28 mouse cellular contexts compared by ENCODE assay signal in genomic region chr3:142163896-142164295, GRCm38 (mm10). TPM values are rescaled to one million over a fixed set of nuclear protein-coding genes. Genes with fewer than 3 reads are reported as not detected.
DNase-seq lines count a peak whose midpoint lies in the region; ATAC-seq and TF ChIP-seq lines count a peak whose summit lies in the region.
"Had no signal": no experiment of that assay in that cellular context is flagged by ENCODE, and none has a peak within 500 bp of the region (broad histone marks: within the 10 kb centered on the region; RNA-seq: fewer than 3 reads in every experiment).

No protein-coding gene starts in this region.

- intact Hi-C loops in heart, adult 2 months (cut with DNase I), result no loop called here
- intact Hi-C loops in gastrocnemius, postnatal 14 days (cut with DNase I; ENCODE audit: low total_unique reads), result no loop called here

- TF ChIP-seq EP300 in heart, adult 2 months (IDR thresholded peaks at IDR 0.05; ENCODE audit: insufficient read depth, low read depth, low read length), result no peak
- no peak for TF ChIP-seq EP300 in CH12.LX (IDR thresholded peaks at IDR 0.05; ENCODE audit: low read length)

- no peak for TF ChIP-seq POLR2A in heart, adult 2 months (IDR thresholded peaks at IDR 0.05; ENCODE audit: insufficient read depth, low read depth, low read length)
- no peak for TF ChIP-seq POLR2A in CH12.LX (IDR thresholded peaks at IDR 0.05; ENCODE audit: low read depth, low read length)

- H3K4me3 ChIP-seq in heart, adult 2 months, result no peak overlapping the region
- no peak overlapping the region for H3K4me3 ChIP-seq in CH12.LX (replicated peaks in 1 of 3; ENCODE audit: low read depth in 2 of 3, low read length in 2 of 3, poor library complexity in 1 of 3)
- H3K4me3 ChIP-seq in intestine, embryonic 16.5 days (ENCODE audit: low read length), result no peak overlapping the region
- no peak overlapping the region for H3K4me3 ChIP-seq in stomach, embryonic 15.5 days (replicated peaks)
- H3K4me3 ChIP-seq: embryonic facial prominence, embryonic 12.5 days; embryonic facial prominence, embryonic 15.5 days; gastrocnemius, adult 2 months; heart, embryonic 12.5 days; heart, embryonic 15.5 days; hindbrain, embryonic 10.5 days; hindbrain, embryonic 13.5 days had no signal

- peak; percentile 36 for DNase-seq in heart, adult 11 months
- DNase-seq in heart, adult 2 months, result no peak
- no peak for DNase-seq in CH12.LX (ENCODE audit: extremely low read depth)
- no peak for DNase-seq in thymus, postnatal 4 days
- DNase-seq in MN1 (ENCODE audit: low spot score), result no peak
- DNase-seq in gastrocnemius, postnatal 14 days, result no peak
- DNase-seq: adrenal gland, adult 2 months; adrenal gland, postnatal 14 days; cerebellum, adult 11-12 months; cerebellum, adult 8-10 months; cerebellum, postnatal 14 days; forebrain, postnatal 0 days; gastrocnemius, adult 2 months; gastrocnemius, postnatal 36 days; heart, postnatal 10 days; heart, postnatal 36 days had no signal

- H3K9ac ChIP-seq in heart, adult 2 months (ENCODE audit: low read depth, low read length), result no peak overlapping the region
- H3K9ac ChIP-seq in CH12.LX (ENCODE audit: insufficient read depth, low read depth), result no peak overlapping the region
- H3K9ac ChIP-seq in intestine, embryonic 16.5 days (ENCODE audit: low read depth, low read length), result no peak overlapping the region
- no peak overlapping the region for H3K9ac ChIP-seq in stomach, embryonic 15.5 days
- H3K9ac ChIP-seq: embryonic facial prominence, embryonic 12.5 days; embryonic facial prominence, embryonic 15.5 days; forebrain, postnatal 0 days; heart, embryonic 12.5 days; heart, embryonic 15.5 days; hindbrain, embryonic 13.5 days had no signal

- WGBS in heart, adult 2 months, result 66% methylated on average over 2 of the region's 2 CpGs
- WGBS in intestine, embryonic 16.5 days, result 65% methylated on average over 2 of the region's 2 CpGs
- WGBS in stomach, embryonic 15.5 days, result 59% methylated on average over 2 of the region's 2 CpGs

- H3K9me3 ChIP-seq in CH12.LX (replicated peaks; ENCODE audit: low read length), result peaks cover 3% of the 10 kb centered on the region
- H3K9me3 ChIP-seq in intestine, embryonic 16.5 days (ENCODE audit: control insufficient read depth, low read length), result no peaks in the 10 kb centered on the region
- H3K9me3 ChIP-seq in stomach, embryonic 15.5 days, result no peaks in the 10 kb centered on the region
- H3K9me3 ChIP-seq: embryonic facial prominence, embryonic 12.5 days; embryonic facial prominence, embryonic 15.5 days; G1E; heart, embryonic 12.5 days; heart, embryonic 15.5 days; hindbrain, embryonic 10.5 days; hindbrain, embryonic 13.5 days had no signal

- no peak for TF ChIP-seq RAD21 in CH12.LX (IDR thresholded peaks at IDR 0.05; ENCODE audit: low read depth, low read length)

- H3K36me3 ChIP-seq in heart, adult 2 months (ENCODE audit: control insufficient read depth, insufficient read depth, low read length), result no peaks in the 10 kb centered on the region
- no peaks in the 10 kb centered on the region for H3K36me3 ChIP-seq in CH12.LX (replicated peaks in 1 of 2; ENCODE audit: control insufficient read depth in 1 of 2, insufficient read depth in 1 of 2, low read length in 1 of 2)
- H3K36me3 ChIP-seq in intestine, embryonic 16.5 days (ENCODE audit: control insufficient read depth, insufficient read depth, low read length), result no peaks in the 10 kb centered on the region
- no peaks in the 10 kb centered on the region for H3K36me3 ChIP-seq in stomach, embryonic 15.5 days
- H3K36me3 ChIP-seq: embryonic facial prominence, embryonic 12.5 days; embryonic facial prominence, embryonic 15.5 days; G1E; heart, embryonic 12.5 days; heart, embryonic 15.5 days; hindbrain, embryonic 10.5 days; hindbrain, embryonic 13.5 days had no signal

- peaks cover 6% of the 10 kb centered on the region for H3K27me3 ChIP-seq in heart, adult 2 months (ENCODE audit: control insufficient read depth, insufficient read depth, low read length)
- H3K27me3 ChIP-seq in CH12.LX (replicated peaks), result no peaks in the 10 kb centered on the region
- H3K27me3 ChIP-seq in intestine, embryonic 16.5 days (replicated peaks; ENCODE audit: control insufficient read depth, insufficient read depth, low read length), result no peaks in the 10 kb centered on the region
- H3K27me3 ChIP-seq in stomach, embryonic 15.5 days (replicated peaks), result no peaks in the 10 kb centered on the region
- H3K27me3 ChIP-seq: embryonic facial prominence, embryonic 12.5 days; hindbrain, embryonic 13.5 days had no signal

- H3K27ac ChIP-seq in heart, adult 2 months, result no peak overlapping the region
- H3K27ac ChIP-seq in CH12.LX (ENCODE audit: insufficient read depth, low read depth), result no peak overlapping the region
- no peak overlapping the region for H3K27ac ChIP-seq in intestine, embryonic 16.5 days (ENCODE audit: low read length)
- 0 out of 2 replicates have a peak overlapping the region, but pooled peaks have one; percentile 35 for H3K27ac ChIP-seq in stomach, embryonic 15.5 days
- H3K27ac ChIP-seq: embryonic facial prominence, embryonic 12.5 days; embryonic facial prominence, embryonic 15.5 days; gastrocnemius, adult 2 months; heart, embryonic 15.5 days; hindbrain, embryonic 10.5 days; hindbrain, embryonic 13.5 days had no signal

- in situ Hi-C loops in CH12.LX (cut with MboI; ENCODE audit: low pct_ligation_motif_present, low pct_unique_long_range_greater_than_20kb, low sequenced_read_pairs), result no loop called here

- no peak overlapping the region for H3K4me2 ChIP-seq in CH12.LX (ENCODE audit: insufficient read depth, low read depth, poor library complexity, severe bottlenecking)
- H3K4me2 ChIP-seq in intestine, embryonic 16.5 days (ENCODE audit: low read depth, low read length), result no peak overlapping the region
- H3K4me2 ChIP-seq in stomach, embryonic 15.5 days, result no peak overlapping the region
- H3K4me2 ChIP-seq: embryonic facial prominence, embryonic 12.5 days; embryonic facial prominence, embryonic 15.5 days; heart, embryonic 12.5 days; heart, embryonic 15.5 days; hindbrain, embryonic 13.5 days had no signal

- dilution Hi-C loops in CH12.LX (cut with MboI; ENCODE audit: extremely low pct_ligation_motif_present, extremely low pct_unique_long_range_greater_than_20kb, low sequenced_read_pairs), result no loop called here

- ATAC-seq in intestine, embryonic 16.5 days, result peak; percentile 87
- ATAC-seq in stomach, embryonic 15.5 days (ENCODE audit: insufficient read depth, low FRiP score, low read depth), result no peak
- ATAC-seq: forebrain, embryonic 14.5 days; forebrain, postnatal 0 days; hindbrain, embryonic 16.5 days had no signal

- no peaks in the 10 kb centered on the region for H3K4me1 ChIP-seq in heart, adult 2 months (ENCODE audit: control insufficient read depth, insufficient read depth, low read length)
- peaks cover 9 to 17% of the 10 kb centered on the region in 2 experiments; a peak in 2 of 4 replicates for H3K4me1 ChIP-seq in CH12.LX (ENCODE audit: control insufficient read depth in 1 of 2, insufficient read depth in 2 of 2)
- peaks cover 16% of the 10 kb centered on the region for H3K4me1 ChIP-seq in intestine, embryonic 16.5 days (ENCODE audit: control insufficient read depth, insufficient read depth, low read length)
- peaks cover 4% of the 10 kb centered on the region; the same call in 1 of the 2 replicates for H3K4me1 ChIP-seq in stomach, embryonic 15.5 days
- H3K4me1 ChIP-seq: embryonic facial prominence, embryonic 15.5 days had no signal

- TF ChIP-seq CTCF in heart, adult 2 months (IDR thresholded peaks at IDR 0.05), result no peak
- no peak for TF ChIP-seq CTCF in CH12.LX (conservative IDR thresholded peaks at IDR 0.05 in 1 of 2, IDR thresholded peaks at IDR 0.05 in 1 of 2; ENCODE audit: low read depth in 2 of 2, low read length in 2 of 2)

- H3K79me2 ChIP-seq in heart, adult 2 months (replicated peaks; ENCODE audit: control insufficient read depth, insufficient read depth, low read length), result no peaks in the 10 kb centered on the region
- H3K79me2 ChIP-seq in CH12.LX (replicated peaks; ENCODE audit: control insufficient read depth, extremely low read depth, insufficient read depth, poor library complexity, severe bottlenecking), result no peaks in the 10 kb centered on the region

TF ChIP-seq in CH12.LX, 34 proteins besides CTCF, POLR2A, EP300 and RAD21:
- TF ChIP-seq HCFC1 (IDR thresholded peaks at IDR 0.05; ENCODE audit: low read depth, low read length) (no peak), KAT2A (IDR thresholded peaks at IDR 0.05; ENCODE audit: insufficient replicate concordance, low read length) (0 out of 2 replicates have a peak, but pooled peaks have one; percentile 18)
TF ChIP-seq in CH12.LX: peak in this region for 1.

RNA-seq across cellular contexts. Expression of gene Bmpr1b, which starts 5.3 kb away (rescaled TPM):
- under 1 TPM; 0.29 to 0.30 TPM for total RNA-seq in heart, adult 2 months (2021)
- polyA plus RNA-seq in heart, adult 2 months (2012; rRNA removed), result 0.18 and 0.43 TPM in 2 replicates
- 0.04 TPM in 1 of 2 replicates, not detected in the other for total RNA-seq in CH12.LX (2012; rRNA removed)
- 0.04 and 0.05 TPM in 2 replicates for total RNA-seq in CH12.LX (2014; rRNA removed)
- polyA plus RNA-seq in CH12.LX (2012; ENCODE audit: insufficient read length, low read depth), result 0.05 TPM in 1 of 2 replicates, not detected in the other
- polyA plus RNA-seq in intestine, embryonic 16.5 days (2015; fragmentation: Nextera tagmentation; extraction: Ambion mirVana), result 0.71 and 1.1 TPM in 2 replicates
- 5.5 and 7.4 TPM in 2 replicates for polyA plus RNA-seq in stomach, embryonic 15.5 days (2015; fragmentation: Nextera tagmentation; extraction: Ambion mirVana)
- total RNA-seq in gastrocnemius, postnatal 14 days (2021), result 1 to 10 TPM; 3.1 to 3.6 TPM
- total RNA-seq: granulocyte monocyte progenitor cell, adult 5-6 weeks had no signal
- polyA plus RNA-seq: G1E had no signal
